Mouse (Mus musculus) limb, embryonic 15.5 days (tissue): ENCODE data around the gene Gm49630. TPM values are rescaled to one million over a fixed set of nuclear protein-coding genes. Genes with fewer than 3 reads are reported as not detected.
"Not testable (repeated sequence)": the region's sequence is repeated elsewhere in the genome, so short reads cannot be mapped to it uniquely, and the experiment has no call there.

Experiments
- ATAC-seq: fragments of 200-750 bp; cut with Nextera tagmentation; 2 replicates; pipeline ENCODE4 v1.8.0; 2017; ENCODE audit warnings: low read depth, moderate TSS enrichment; ENCODE audit not compliant: insufficient number of reproducible peaks, low FRiP score, low TSS enrichment
- H3K27ac ChIP-seq: fragments of 300-500 bp; sonication (generic); 2 replicates; pipeline ENCODE4 v1.5.1; 2015; ENCODE audit warnings: moderate library complexity, mild to moderate bottlenecking, inconsistent platforms
- H3K27me3 ChIP-seq: fragments of 300-500 bp; sonication (generic); 2 replicates; pipeline ENCODE4 v1.6.1; 2015; ENCODE audit warnings: inconsistent platforms
- H3K36me3 ChIP-seq: fragments of 300-500 bp; sonication (generic); 2 replicates; pipeline ENCODE4 v1.6.1; 2015; ENCODE audit warnings: inconsistent platforms
- H3K4me1 ChIP-seq: fragments of 300-500 bp; sonication (generic); 2 replicates; pipeline ENCODE4 v1.6.1; 2015; ENCODE audit warnings: inconsistent platforms
- H3K4me2 ChIP-seq: fragments of 300-500 bp; sonication (generic); 2 replicates; pipeline ENCODE4 v1.6.1; 2015; ENCODE audit warnings: mild to moderate bottlenecking, inconsistent platforms
- H3K4me3 ChIP-seq: fragments of 300-500 bp; sonication (generic); 2 replicates; pipeline ENCODE4 v1.5.1; 2015; ENCODE audit warnings: mild to moderate bottlenecking, inconsistent platforms
- H3K9ac ChIP-seq: fragments of 300-500 bp; sonication (generic); 2 replicates; pipeline ENCODE4 v1.6.1; 2015; ENCODE audit warnings: inconsistent platforms
- H3K9me3 ChIP-seq: fragments of 300-500 bp; sonication (generic); 2 replicates; pipeline ENCODE4 v1.6.1; 2016; ENCODE audit warnings: inconsistent platforms
- WGBS: fragments of 180-500 bp; shearing (Covaris S2); methylation state at CpG from one replicate; pipeline ENCODE4 v1.1.7; 2015; 5-methylcytosine and 5-hydroxymethylcytosine counted together
- polyA plus RNA-seq: library from polyadenylated mRNA; unstranded; fragments of >200 nt; fragmentation: Nextera tagmentation; extraction: Ambion mirVana; gene quantifications from 2 replicates; pipeline ENCODE4 v1.2.1, GENCODE M21; 2015

The Gm49630 gene
- polyA plus RNA-seq, 1 experiment from 2014 or later, result not detected

DNA sequence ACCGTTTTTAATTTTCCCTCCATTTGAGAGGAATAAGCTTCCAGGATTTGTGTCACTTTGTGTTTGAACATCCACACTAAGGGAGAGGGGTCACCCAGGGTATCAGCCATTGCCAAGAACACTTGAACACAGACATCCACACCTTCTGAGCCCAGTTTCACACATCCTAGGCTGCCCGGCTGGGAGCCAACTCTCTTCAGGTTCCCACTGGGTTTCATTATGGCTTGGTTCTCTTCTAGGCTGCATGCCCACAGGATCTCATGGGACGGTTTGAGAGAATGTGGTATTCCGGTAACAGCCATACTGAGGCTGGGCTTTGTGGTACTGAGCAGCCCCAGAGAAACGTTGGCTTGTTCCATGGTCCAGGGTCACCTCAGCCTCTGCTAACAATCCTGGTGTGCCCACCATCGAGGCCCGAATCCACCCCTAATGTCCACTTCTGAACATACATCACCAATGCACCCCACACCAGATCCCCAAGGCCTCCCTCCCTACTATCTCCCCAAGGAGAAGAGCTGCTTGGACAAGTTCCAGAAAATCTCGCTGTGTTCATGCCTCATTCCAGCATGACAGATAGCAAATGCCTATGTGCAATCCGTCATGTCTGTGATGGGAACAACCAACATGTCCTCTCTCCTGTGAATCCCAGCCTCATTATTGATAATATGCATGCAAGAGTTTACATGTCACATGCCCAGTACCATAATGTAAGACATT is 10.9 kb downstream of the Gm49630 start:
- 75% methylated on average over 9 of the region's 9 CpGs for WGBS
- not testable (repeated sequence) for H3K9ac ChIP-seq, ATAC-seq, H3K36me3 ChIP-seq, H3K9me3 ChIP-seq, H3K4me2 ChIP-seq, H3K4me1 ChIP-seq, H3K4me3 ChIP-seq, H3K27ac ChIP-seq, H3K27me3 ChIP-seq

- WGBS, result 83% methylated on average over 4 of the region's 4 CpGs
These were observed 12.0 kb downstream of the Gm49630 start for GRCm38 (mm10) chr17:7359806-7360205.

GRCm38 (mm10) chr17:7352596-7352995 is 19.2 kb downstream of the Gm49630 start, which contains the start of gene Ttll2:
Gene Ttll2, minus strand, starts transcription at chr17:7352696.
- not testable (repeated sequence) for H3K9me3 ChIP-seq, H3K27me3 ChIP-seq, ATAC-seq, H3K4me3 ChIP-seq, H3K27ac ChIP-seq, H3K9ac ChIP-seq, H3K4me2 ChIP-seq, H3K4me1 ChIP-seq, H3K36me3 ChIP-seq
- WGBS, result 93% methylated on average over 1 of the region's 1 CpGs

More at GRCm38 (mm10) chr17:7359806-7360205, 12.0 kb downstream of the Gm49630 start:
- not testable (repeated sequence) for H3K9ac ChIP-seq, ATAC-seq, H3K4me1 ChIP-seq, H3K4me2 ChIP-seq, H3K27ac ChIP-seq, H3K9me3 ChIP-seq, H3K27me3 ChIP-seq, H3K36me3 ChIP-seq, H3K4me3 ChIP-seq

GRCm38 (mm10) chr17:7348765-7349164 is 23.0 kb downstream of the Gm49630 start:
- not testable (repeated sequence) for H3K27ac ChIP-seq, H3K9me3 ChIP-seq, H3K27me3 ChIP-seq, H3K36me3 ChIP-seq, H3K9ac ChIP-seq, H3K4me2 ChIP-seq, H3K4me1 ChIP-seq, ATAC-seq, H3K4me3 ChIP-seq
- WGBS, result 54% methylated on average over 2 of the region's 3 CpGs

GRCm38 (mm10) chr17:7337381-7337780 is 34.4 kb downstream of the Gm49630 start:
- H3K4me3 ChIP-seq, H3K9me3 ChIP-seq, H3K4me2 ChIP-seq, H3K27me3 ChIP-seq, H3K27ac ChIP-seq, H3K36me3 ChIP-seq, H3K4me1 ChIP-seq, H3K9ac ChIP-seq, ATAC-seq: not testable (repeated sequence)
- 58% methylated on average over 7 of the region's 9 CpGs for WGBS

- H3K4me2 ChIP-seq, H3K4me3 ChIP-seq, H3K27me3 ChIP-seq, ATAC-seq, H3K27ac ChIP-seq, H3K9ac ChIP-seq, H3K36me3 ChIP-seq, H3K9me3 ChIP-seq, H3K4me1 ChIP-seq: not testable (repeated sequence)
- WGBS, result 80% methylated on average over 4 of the region's 5 CpGs
These were observed 39.0 kb downstream of the Gm49630 start for GRCm38 (mm10) chr17:7332745-7333144.

- H3K4me2 ChIP-seq, ATAC-seq, H3K4me1 ChIP-seq, H3K27ac ChIP-seq, H3K4me3 ChIP-seq, H3K36me3 ChIP-seq, H3K9me3 ChIP-seq, H3K9ac ChIP-seq, H3K27me3 ChIP-seq: not testable (repeated sequence)
- 62% methylated on average over 5 of the region's 8 CpGs for WGBS
These were observed 45.4 kb downstream of the Gm49630 start for GRCm38 (mm10) chr17:7326415-7326814.

- not testable (repeated sequence) for H3K4me2 ChIP-seq, H3K4me3 ChIP-seq, H3K36me3 ChIP-seq, H3K9ac ChIP-seq, H3K9me3 ChIP-seq, H3K27me3 ChIP-seq, ATAC-seq, H3K4me1 ChIP-seq, H3K27ac ChIP-seq
- 94% methylated on average over 4 of the region's 5 CpGs for WGBS
These were observed 47.4 kb downstream of the Gm49630 start, which contains the start of gene Tcp10a for GRCm38 (mm10) chr17:7324346-7324745. Gene Tcp10a, plus strand, starts transcription at chr17:7324646.

- H3K27ac ChIP-seq, H3K4me2 ChIP-seq, H3K4me1 ChIP-seq, H3K36me3 ChIP-seq, H3K9me3 ChIP-seq, ATAC-seq, H3K27me3 ChIP-seq, H3K4me3 ChIP-seq, H3K9ac ChIP-seq: not testable (repeated sequence)
- 83% methylated on average over 6 of the region's 6 CpGs for WGBS
These were observed 52.0 kb downstream of the Gm49630 start for GRCm38 (mm10) chr17:7319789-7320188.

GRCm38 (mm10) chr17:7315693-7316382 is 55.9 kb downstream of the Gm49630 start:
- H3K27ac ChIP-seq, H3K4me3 ChIP-seq, ATAC-seq, H3K27me3 ChIP-seq, H3K36me3 ChIP-seq, H3K4me1 ChIP-seq, H3K4me2 ChIP-seq, H3K9ac ChIP-seq, H3K9me3 ChIP-seq: not testable (repeated sequence)
- 72% methylated on average over 8 of the region's 8 CpGs for whole genome bisulfite sequencing

GRCm38 (mm10) chr17:7306278-7307196 is 65.2 kb downstream of the Gm49630 start:
- H3K27ac ChIP-seq, H3K9ac ChIP-seq, H3K4me2 ChIP-seq, H3K9me3 ChIP-seq, H3K27me3 ChIP-seq, H3K36me3 ChIP-seq, H3K4me3 ChIP-seq, H3K4me1 ChIP-seq: not testable (repeated sequence)
- peak; percentile 50; the same call in 1 of the 2 replicates for ATAC-seq
- WGBS, result 50% methylated on average over 8 of the region's 8 CpGs
